ENCODE assay signal across 15 mouse cellular contexts in the genomic region with DNA sequence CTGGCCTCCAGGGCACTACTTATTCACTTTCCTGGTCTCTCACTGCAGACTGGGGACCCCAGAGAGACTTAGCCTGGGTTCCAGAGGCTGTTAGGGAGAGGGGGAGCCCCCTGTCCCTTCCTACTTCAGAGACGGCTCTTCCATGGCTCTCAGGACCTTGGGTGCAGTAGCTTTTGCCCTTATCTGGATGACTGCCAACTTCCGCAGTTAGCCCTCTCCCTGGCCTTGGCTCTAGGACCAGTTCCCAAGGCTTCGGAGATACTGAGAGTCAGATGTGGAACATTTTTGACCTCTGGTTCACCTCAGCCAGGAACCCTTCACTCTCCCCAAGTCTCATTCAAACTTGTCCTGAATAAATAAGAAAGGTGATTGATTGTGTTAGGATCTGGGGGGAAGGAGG. TPM values are rescaled to one million over a fixed set of nuclear protein-coding genes. Genes with fewer than 3 reads are reported as not detected.
DNase-seq lines count a peak whose midpoint lies in the region; ATAC-seq and TF ChIP-seq lines count a peak whose summit lies in the region.
"Had no signal": no experiment of that assay in that cellular context is flagged by ENCODE, and none has a peak within 500 bp of the region (broad histone marks: within the 10 kb centered on the region; RNA-seq: fewer than 3 reads in every experiment).

No protein-coding gene starts in this region.

- no peak for TF ChIP-seq EP300 in stomach, postnatal 0 days (optimal IDR thresholded peaks at IDR 0.05)

- no peak overlapping the region for H3K4me3 ChIP-seq in liver, embryonic 13.5 days (replicated peaks)
- no peak overlapping the region for H3K4me3 ChIP-seq in liver, embryonic 12.5 days
- no peak overlapping the region for H3K4me3 ChIP-seq in heart, embryonic 13.5 days
- no peak overlapping the region for H3K4me3 ChIP-seq in stomach, postnatal 0 days (ENCODE audit: low read depth, low read length)
- H3K4me3 ChIP-seq: gastrocnemius, adult 2 months; hindbrain, embryonic 15.5 days had no signal

- peaks cover 4% of the 10 kb centered on the region; the same call in 1 of the 2 replicates for H3K27me3 ChIP-seq in liver, embryonic 13.5 days
- H3K27me3 ChIP-seq in liver, embryonic 12.5 days (replicated peaks), result peaks cover 35% of the 10 kb centered on the region; the same call in 1 of the 2 replicates
- peaks cover 9% of the 10 kb centered on the region; the same call in 1 of the 2 replicates for H3K27me3 ChIP-seq in heart, embryonic 13.5 days (replicated peaks)
- H3K27me3 ChIP-seq in stomach, postnatal 0 days (ENCODE audit: control insufficient read depth, insufficient read depth, low read length), result no peaks in the 10 kb centered on the region
- H3K27me3 ChIP-seq: hindbrain, embryonic 15.5 days had no signal

- peaks cover 25% of the 10 kb centered on the region for H3K4me1 ChIP-seq in liver, embryonic 13.5 days (replicated peaks)
- H3K4me1 ChIP-seq in liver, embryonic 12.5 days, result peaks cover 13% of the 10 kb centered on the region; the same call in 1 of the 2 replicates
- peaks cover 24% of the 10 kb centered on the region for H3K4me1 ChIP-seq in heart, embryonic 13.5 days
- no peaks in the 10 kb centered on the region for H3K4me1 ChIP-seq in stomach, postnatal 0 days (replicated peaks; ENCODE audit: control insufficient read depth, insufficient read depth)
- H3K4me1 ChIP-seq: hindbrain, embryonic 15.5 days had no signal

- no peaks in the 10 kb centered on the region for H3K9me3 ChIP-seq in liver, embryonic 13.5 days (replicated peaks)
- no peaks in the 10 kb centered on the region for H3K9me3 ChIP-seq in liver, embryonic 12.5 days (replicated peaks)
- no peaks in the 10 kb centered on the region for H3K9me3 ChIP-seq in heart, embryonic 13.5 days
- no peaks in the 10 kb centered on the region for H3K9me3 ChIP-seq in stomach, postnatal 0 days (ENCODE audit: control insufficient read depth, low read length)
- H3K9me3 ChIP-seq: hindbrain, embryonic 15.5 days had no signal

- H3K4me2 ChIP-seq in liver, embryonic 13.5 days, result peak overlapping the region; percentile 28
- no peak overlapping the region for H3K4me2 ChIP-seq in liver, embryonic 12.5 days
- H3K4me2 ChIP-seq in heart, embryonic 13.5 days, result peak overlapping the region; percentile 37
- H3K4me2 ChIP-seq in stomach, postnatal 0 days (replicated peaks; ENCODE audit: low read depth), result no peak overlapping the region
- H3K4me2 ChIP-seq: hindbrain, embryonic 15.5 days had no signal

- no peak overlapping the region for H3K9ac ChIP-seq in liver, embryonic 13.5 days
- H3K9ac ChIP-seq in liver, embryonic 12.5 days, result no peak overlapping the region
- H3K9ac ChIP-seq in heart, embryonic 13.5 days, result peak overlapping the region; percentile 59
- H3K9ac ChIP-seq in stomach, postnatal 0 days (ENCODE audit: low read length), result no peak overlapping the region
- H3K9ac ChIP-seq: hindbrain, embryonic 15.5 days had no signal

- TF ChIP-seq CTCF in stomach, postnatal 0 days (IDR thresholded peaks at IDR 0.05; ENCODE audit: low read depth), result no peak

- no peak for ATAC-seq in liver, embryonic 13.5 days (ENCODE audit: low read depth)
- no peak for ATAC-seq in liver, embryonic 12.5 days
- ATAC-seq in heart, embryonic 13.5 days (ENCODE audit: extremely low read depth, insufficient number of reproducible peaks, low FRiP score, low TSS enrichment), result no peak
- 0 out of 2 replicates have a peak, but pooled peaks have one; percentile 36 for ATAC-seq in stomach, postnatal 0 days (ENCODE audit: low FRiP score, low TSS enrichment)
- no peak for ATAC-seq in activated CD4-positive, CD25-positive, alpha-beta regulatory T cell, adult 4 months
- no peak for ATAC-seq in megakaryocyte, adult 5-6 weeks (ENCODE audit: poor library complexity, severe bottlenecking)

- no peaks in the 10 kb centered on the region for H3K36me3 ChIP-seq in liver, embryonic 13.5 days
- H3K36me3 ChIP-seq in liver, embryonic 12.5 days, result no peaks in the 10 kb centered on the region
- no peaks in the 10 kb centered on the region for H3K36me3 ChIP-seq in heart, embryonic 13.5 days
- H3K36me3 ChIP-seq in stomach, postnatal 0 days (ENCODE audit: control insufficient read depth, insufficient read depth, low read length), result no peaks in the 10 kb centered on the region
- H3K36me3 ChIP-seq: hindbrain, embryonic 15.5 days had no signal

- DNase-seq in liver, embryonic 13.5 days, result no peak
- peak; percentile 78 for DNase-seq in kidney, adult 9 months
- DNase-seq in stomach, postnatal 0 days (ENCODE audit: low spot score), result peak; percentile 53
- DNase-seq in embryo, embryonic 11 days, result no peak
- DNase-seq: gastrocnemius, adult 2 months; lung, adult 2 months had no signal

- H3K27ac ChIP-seq in liver, embryonic 13.5 days, result peak overlapping the region; percentile 76
- H3K27ac ChIP-seq in liver, embryonic 12.5 days, result no peak overlapping the region; the same call in 1 of the 2 replicates
- H3K27ac ChIP-seq in heart, embryonic 13.5 days (replicated peaks), result peak overlapping the region; percentile 75
- H3K27ac ChIP-seq in stomach, postnatal 0 days (replicated peaks), result no peak overlapping the region
- H3K27ac ChIP-seq: gastrocnemius, adult 2 months; hindbrain, embryonic 15.5 days had no signal

- WGBS in liver, embryonic 13.5 days (ENCODE audit: insufficient replicate concordance), result 29% methylated on average over 3 of the region's 3 CpGs
- WGBS in liver, embryonic 12.5 days (ENCODE audit: insufficient replicate concordance), result 51% methylated on average over 3 of the region's 3 CpGs
- WGBS in heart, embryonic 13.5 days, result 5% methylated on average over 3 of the region's 3 CpGs
- WGBS in stomach, postnatal 0 days, result 27% methylated on average over 3 of the region's 3 CpGs

RNA-seq across cellular contexts. Expression of a gene that starts 6.6 kb away (rescaled TPM):
- polyA plus RNA-seq in liver, embryonic 13.5 days (2015; fragmentation: Nextera tagmentation; extraction: Ambion mirVana), result 0.16 and 0.27 TPM in 2 replicates
- 0.18 and 0.22 TPM in 2 replicates for polyA plus RNA-seq in liver, embryonic 12.5 days (2016; fragmentation: Nextera tagmentation; extraction: Ambion mirVana)
- polyA plus RNA-seq in heart, embryonic 13.5 days (2015; fragmentation: Nextera tagmentation; extraction: Ambion mirVana), result 0.07 and 0.19 TPM in 2 replicates
- 0.10 and 0.13 TPM in 2 replicates for polyA plus RNA-seq in stomach, postnatal 0 days (2015; fragmentation: Nextera tagmentation; extraction: Ambion mirVana)
- polyA plus RNA-seq in activated CD4-positive, CD25-positive, alpha-beta regulatory T cell, adult 4 months (2017; shearing (Covaris generic)), result not detected
- not detected in 2 replicates for total RNA-seq in megakaryocyte, adult 5-6 weeks (2015)
- total RNA-seq in megakaryocyte, adult 5-6 weeks (2017), result not detected in 2 replicates
- total RNA-seq: common myeloid progenitor, adult 5-6 weeks; gastrocnemius, adult 2 months; layer of hippocampus, postnatal 14 days had no signal
- polyA plus RNA-seq: hindbrain, embryonic 15.5 days; midbrain, postnatal 0 days had no signal

RNA-seq across cellular contexts. Expression of a gene that starts 15.4 kb away (rescaled TPM):
- 0.06 TPM in 1 of 2 replicates, not detected in the other for polyA plus RNA-seq in liver, embryonic 13.5 days (2015; fragmentation: Nextera tagmentation; extraction: Ambion mirVana)
- 0.08 and 0.10 TPM in 2 replicates for polyA plus RNA-seq in liver, embryonic 12.5 days (2016; fragmentation: Nextera tagmentation; extraction: Ambion mirVana)
- 0.10 and 0.21 TPM in 2 replicates for polyA plus RNA-seq in heart, embryonic 13.5 days (2015; fragmentation: Nextera tagmentation; extraction: Ambion mirVana)
- 14.4 and 17.3 TPM in 2 replicates for polyA plus RNA-seq in stomach, postnatal 0 days (2015; fragmentation: Nextera tagmentation; extraction: Ambion mirVana)
- polyA plus RNA-seq in activated CD4-positive, CD25-positive, alpha-beta regulatory T cell, adult 4 months (2017; shearing (Covaris generic)), result 1 to 10 TPM; 2.9 to 3.1 TPM
- total RNA-seq in megakaryocyte, adult 5-6 weeks (2015), result 0.09 and 0.42 TPM in 2 replicates
- 0.08 and 0.15 TPM in 2 replicates for total RNA-seq in megakaryocyte, adult 5-6 weeks (2017)
- total RNA-seq: common myeloid progenitor, adult 5-6 weeks; gastrocnemius, adult 2 months; layer of hippocampus, postnatal 14 days; midbrain, postnatal 0 days had no signal
- polyA plus RNA-seq: brain, embryonic 14.5 days had no signal

RNA-seq across cellular contexts. Expression of a gene that starts 27.0 kb away (rescaled TPM):
- 2.5 and 4.1 TPM in 2 replicates for polyA plus RNA-seq in liver, embryonic 13.5 days (2015; fragmentation: Nextera tagmentation; extraction: Ambion mirVana)
- polyA plus RNA-seq in liver, embryonic 12.5 days (2016; fragmentation: Nextera tagmentation; extraction: Ambion mirVana), result 8.6 and 9.3 TPM in 2 replicates
- polyA plus RNA-seq in heart, embryonic 13.5 days (2015; fragmentation: Nextera tagmentation; extraction: Ambion mirVana), result 8.8 and 12.1 TPM in 2 replicates
- polyA plus RNA-seq in stomach, postnatal 0 days (2015; fragmentation: Nextera tagmentation; extraction: Ambion mirVana), result 11.6 and 13.0 TPM in 2 replicates
- polyA plus RNA-seq in activated CD4-positive, CD25-positive, alpha-beta regulatory T cell, adult 4 months (2017; shearing (Covaris generic)), result 10 to 100 TPM in 1 of 2 experiments, 1 to 10 TPM in 1; 6.9 to 12.2 TPM
- total RNA-seq in megakaryocyte, adult 5-6 weeks (2015), result 19.6 and 21.2 TPM in 2 replicates
- total RNA-seq in megakaryocyte, adult 5-6 weeks (2017), result 14.5 and 16.8 TPM in 2 replicates

RNA-seq across cellular contexts. Expression of a gene that starts 27.1 kb away (rescaled TPM):
- polyA plus RNA-seq in liver, embryonic 13.5 days (2015; fragmentation: Nextera tagmentation; extraction: Ambion mirVana), result 633 and 650 TPM in 2 replicates
- polyA plus RNA-seq in liver, embryonic 12.5 days (2016; fragmentation: Nextera tagmentation; extraction: Ambion mirVana), result 624 and 630 TPM in 2 replicates
- 1,581 and 1,838 TPM in 2 replicates for polyA plus RNA-seq in heart, embryonic 13.5 days (2015; fragmentation: Nextera tagmentation; extraction: Ambion mirVana)
- 883 and 916 TPM in 2 replicates for polyA plus RNA-seq in stomach, postnatal 0 days (2015; fragmentation: Nextera tagmentation; extraction: Ambion mirVana)
- 100 to 1,000 TPM; 705 to 855 TPM for polyA plus RNA-seq in activated CD4-positive, CD25-positive, alpha-beta regulatory T cell, adult 4 months (2017; shearing (Covaris generic))
- total RNA-seq in megakaryocyte, adult 5-6 weeks (2015), result 740 and 790 TPM in 2 replicates
- 901 and 1,038 TPM in 2 replicates for total RNA-seq in megakaryocyte, adult 5-6 weeks (2017)

RNA-seq across cellular contexts. Expression of a gene that starts 28.6 kb away (rescaled TPM):
- 3.2 and 3.7 TPM in 2 replicates for polyA plus RNA-seq in liver, embryonic 13.5 days (2015; fragmentation: Nextera tagmentation; extraction: Ambion mirVana)
- 4.0 and 4.2 TPM in 2 replicates for polyA plus RNA-seq in liver, embryonic 12.5 days (2016; fragmentation: Nextera tagmentation; extraction: Ambion mirVana)
- polyA plus RNA-seq in heart, embryonic 13.5 days (2015; fragmentation: Nextera tagmentation; extraction: Ambion mirVana), result 6.6 and 6.9 TPM in 2 replicates
- polyA plus RNA-seq in stomach, postnatal 0 days (2015; fragmentation: Nextera tagmentation; extraction: Ambion mirVana), result 6.3 and 6.5 TPM in 2 replicates
- 10 to 100 TPM; 49.9 to 59.3 TPM for polyA plus RNA-seq in activated CD4-positive, CD25-positive, alpha-beta regulatory T cell, adult 4 months (2017; shearing (Covaris generic))
- 17.2 and 18.5 TPM in 2 replicates for total RNA-seq in megakaryocyte, adult 5-6 weeks (2015)
- total RNA-seq in megakaryocyte, adult 5-6 weeks (2017), result 19.8 and 38.6 TPM in 2 replicates

Comparison
In these comparisons a context has a peak if more than half of its experiments do, and no peak if none do; other contexts are left out.
1. H3K27ac ChIP-seq: peak in liver, embryonic 13.5 days (single experiment) and heart, embryonic 13.5 days (single experiment); none in liver, embryonic 12.5 days (single experiment) and stomach, postnatal 0 days (single experiment).
2. H3K4me2 ChIP-seq: peak in liver, embryonic 13.5 days (single experiment) and heart, embryonic 13.5 days (single experiment); none in liver, embryonic 12.5 days (single experiment) and stomach, postnatal 0 days (single experiment).
3. DNase-seq: peak in kidney, adult 9 months (single experiment) and stomach, postnatal 0 days (single experiment); none in liver, embryonic 13.5 days (single experiment) and embryo, embryonic 11 days (single experiment).